Mouse (Mus musculus): ENCODE data around the gene Psg21.
A peak's percentile ranks its signal among the peaks of the same experiment; 100 is the strongest.
"Not testable (repeated sequence)": the region's sequence is repeated elsewhere in the genome, so short reads cannot be mapped to it uniquely, and the experiment has no call there.

Gene Psg21

GRCm38 (mm10) chr7:18656625-18657024 is at the start of gene Psg21:
TSS of gene Psg21 (minus strand) at chr7:18656725.
- not testable (repeated sequence) for DNase-seq

DNA sequence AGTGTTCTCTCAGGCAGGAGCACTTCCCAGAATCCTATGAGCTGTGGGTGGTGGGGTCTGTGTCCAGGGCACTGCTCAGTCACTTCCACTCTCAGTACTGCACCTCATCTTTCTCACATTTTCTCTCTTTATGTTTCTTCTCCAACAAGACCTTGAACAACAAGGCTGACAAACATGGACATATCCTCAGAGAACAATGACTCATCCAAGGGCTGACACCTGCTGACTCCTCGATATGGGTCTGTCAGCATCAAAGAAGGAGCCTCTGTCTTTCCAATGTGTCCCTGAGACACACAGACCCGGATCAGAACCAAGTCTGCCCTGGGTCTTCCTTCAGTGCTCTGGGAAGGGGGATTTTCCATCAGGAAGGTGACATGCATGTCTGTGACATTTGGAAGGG is 29.6 kb upstream of the Psg21 start, which contains the start of gene Psg20:
Gene Psg20 (minus strand): TSS at position 101 of the 400 bp plus-strand sequence.
- DNase-seq: no peak

DNA sequence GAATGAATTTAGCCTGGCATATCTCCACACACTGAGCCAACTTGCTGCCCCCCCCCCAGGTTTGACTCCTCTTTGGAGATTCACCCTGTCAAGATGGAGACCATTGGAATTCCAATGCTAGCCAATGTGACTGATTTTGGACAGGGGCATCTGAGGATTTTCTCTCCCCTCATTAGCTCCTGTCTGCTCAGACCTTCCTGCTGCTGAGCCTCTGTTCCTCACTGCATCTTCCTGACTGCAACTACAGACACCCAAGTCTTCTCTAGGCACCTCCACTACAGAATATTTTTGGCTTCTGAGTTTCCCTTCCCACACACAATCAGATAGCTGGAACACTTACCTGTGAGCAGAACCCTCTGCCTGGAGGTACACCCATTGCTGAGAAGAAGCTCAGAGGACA is 29.1 kb upstream of the Psg21 start:
- no peak for DNase-seq

GRCm38 (mm10) chr7:18679772-18680171 is 23.2 kb upstream of the Psg21 start:
- peak; percentile 8 to 61 for DNase-seq

- not testable (repeated sequence) for DNase-seq
These were observed 29.6 kb downstream of the Psg21 start for GRCm38 (mm10) chr7:18626921-18627320.

DNA sequence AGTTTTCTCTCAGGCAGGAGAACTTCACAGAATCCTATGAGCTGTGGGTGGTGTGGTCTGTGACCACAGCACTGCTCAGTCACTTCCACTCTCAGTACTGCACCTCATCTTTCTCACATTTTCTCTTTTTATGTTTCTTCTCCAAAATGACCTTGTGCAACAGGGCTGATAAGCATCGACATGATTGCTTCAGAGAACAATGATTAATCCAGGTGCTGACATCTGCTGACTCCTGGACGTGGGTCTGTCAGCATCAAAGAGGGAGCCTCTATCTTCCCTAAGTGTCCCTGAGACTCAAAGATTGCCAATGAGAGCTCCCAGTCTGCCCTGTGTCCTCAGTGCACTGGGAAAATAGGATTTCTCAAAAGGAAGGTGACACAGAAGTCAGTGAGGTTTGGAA is 40.1 kb downstream of the Psg21 start, which contains the start of gene Psg23:
Gene Psg23 (minus strand): TSS at position 101 of the 400 bp plus-strand sequence.
- DNase-seq: not testable (repeated sequence)

Measured in kidney, postnatal 36 days (tissue).